Mouse (Mus musculus): Measurements from ENCODE around the gene Anapc4.

GRCm38 (mm10) chr5:52916186-52916585 lies 82.4 kb downstream of the Anapc4 start:
- TF ChIP-seq GATA1 (IDR thresholded peaks at IDR 0.05; ENCODE audit: borderline replicate concordance, low read length) (no peak), CTCF (IDR thresholded peaks at IDR 0.05; ENCODE audit: low read depth, low read length) (no peak), TAL1 (conservative IDR thresholded peaks at IDR 0.05; ENCODE audit: low read depth, low read length) (no peak), GATA2 (IDR thresholded peaks at IDR 0.05; ENCODE audit: borderline replicate concordance, low read depth, low read length) (no peak)

Data from G1E (cell line).